Mouse (Mus musculus) forebrain, embryonic 11.5 days (tissue): ENCODE measurements at regions not wholly inside any gene's neighbourhood (a gene's known extent, or its start where the extent isn't known, plus 50 kb on each side); places are given as distances from the start of the nearest gene placed in this dataset.

Source experiments
- ATAC-seq: fragments of 200-750 bp; cut with Nextera tagmentation; replicated peaks from 2 replicates; pipeline ENCODE4 v1.8.0; 2017; ENCODE audit warnings: moderate TSS enrichment; ENCODE audit not compliant: low FRiP score
- DNase-seq: peaks from one replicate; pipeline ENCODE4 v3.0.0-alpha.2; 2017; ENCODE audit warnings: low spot score
- H3K27ac ChIP-seq: fragments of 300-500 bp; sonication (generic); 2 replicates; pipeline ENCODE4 v1.5.1; 2014; ENCODE audit warnings: low read depth, low read length
- H3K27me3 ChIP-seq: fragments of 300-500 bp; sonication (generic); 2 replicates; pipeline ENCODE4 v1.6.1; 2014; ENCODE audit warnings: mild to moderate bottlenecking, low read length, mixed read lengths; ENCODE audit not compliant: control insufficient read depth, insufficient read depth
- H3K36me3 ChIP-seq: fragments of 300-500 bp; sonication (generic); 2 replicates; pipeline ENCODE4 v1.6.1; 2014; ENCODE audit warnings: mild to moderate bottlenecking, low read length, moderate library complexity, mixed read lengths; ENCODE audit not compliant: control insufficient read depth, insufficient read depth
- H3K4me1 ChIP-seq: fragments of 300-500 bp; sonication (generic); replicated peaks from 2 replicates; pipeline ENCODE4 v1.6.1; 2014; ENCODE audit warnings: low read length, mixed read lengths; ENCODE audit not compliant: control insufficient read depth, insufficient read depth
- H3K4me2 ChIP-seq: fragments of 300-500 bp; sonication (generic); 2 replicates; pipeline ENCODE4 v1.6.1; 2014; ENCODE audit warnings: low read depth, mild to moderate bottlenecking, low read length, moderate library complexity, mixed read lengths; ENCODE audit not compliant: severe bottlenecking
- H3K4me3 ChIP-seq: fragments of 300-500 bp; sonication (generic); 2 replicates; pipeline ENCODE4 v1.5.1; 2014; ENCODE audit warnings: low read depth, low read length
- H3K9ac ChIP-seq: fragments of 300-500 bp; sonication (generic); 2 replicates; pipeline ENCODE4 v1.6.1; 2014; ENCODE audit warnings: low read length
- H3K9me3 ChIP-seq: fragments of 300-500 bp; sonication (generic); 2 replicates; pipeline ENCODE4 v1.6.1; 2016; ENCODE audit warnings: low read length, mixed read lengths; ENCODE audit not compliant: control insufficient read depth
- WGBS: fragments of 180-500 bp; shearing (Covaris S2); extraction: QIAGEN DNeasy Blood & Tissue Kit; methylation state at CpG from one replicate; pipeline ENCODE4 v1.1.7; 2014; 5-methylcytosine and 5-hydroxymethylcytosine counted together

DNA sequence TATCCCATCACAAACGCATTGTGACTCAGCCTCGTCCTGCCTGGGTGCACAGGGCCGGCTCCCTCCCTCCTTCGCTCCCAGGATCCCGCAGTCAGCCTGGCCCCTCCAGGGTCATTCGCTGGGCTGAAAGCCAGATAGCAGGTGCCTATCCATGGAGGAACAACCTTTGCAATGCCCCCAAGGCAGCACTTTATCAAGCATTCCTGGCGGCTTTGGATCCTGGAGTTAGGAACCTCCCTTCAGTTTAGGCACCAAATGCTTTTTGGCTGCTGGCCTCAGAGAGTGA is 143.9 kb upstream of the Gli2 start:
- no peak overlapping the region for H3K4me3 ChIP-seq
- 59% methylated on average over 7 of the region's 7 CpGs for WGBS
- no peaks in the 10 kb centered on the region for H3K9me3 ChIP-seq
- H3K36me3 ChIP-seq = no peaks in the 10 kb centered on the region
- no peaks in the 10 kb centered on the region for H3K27me3 ChIP-seq
- H3K4me2 ChIP-seq = no peak overlapping the region
- DNase-seq (no peak), ATAC-seq (no peak)
- H3K4me1 ChIP-seq = peaks cover 5% of the 10 kb centered on the region; the same call in 1 of the 2 replicates
- no peak overlapping the region for H3K27ac ChIP-seq
- H3K9ac ChIP-seq = no peak overlapping the region

DNA sequence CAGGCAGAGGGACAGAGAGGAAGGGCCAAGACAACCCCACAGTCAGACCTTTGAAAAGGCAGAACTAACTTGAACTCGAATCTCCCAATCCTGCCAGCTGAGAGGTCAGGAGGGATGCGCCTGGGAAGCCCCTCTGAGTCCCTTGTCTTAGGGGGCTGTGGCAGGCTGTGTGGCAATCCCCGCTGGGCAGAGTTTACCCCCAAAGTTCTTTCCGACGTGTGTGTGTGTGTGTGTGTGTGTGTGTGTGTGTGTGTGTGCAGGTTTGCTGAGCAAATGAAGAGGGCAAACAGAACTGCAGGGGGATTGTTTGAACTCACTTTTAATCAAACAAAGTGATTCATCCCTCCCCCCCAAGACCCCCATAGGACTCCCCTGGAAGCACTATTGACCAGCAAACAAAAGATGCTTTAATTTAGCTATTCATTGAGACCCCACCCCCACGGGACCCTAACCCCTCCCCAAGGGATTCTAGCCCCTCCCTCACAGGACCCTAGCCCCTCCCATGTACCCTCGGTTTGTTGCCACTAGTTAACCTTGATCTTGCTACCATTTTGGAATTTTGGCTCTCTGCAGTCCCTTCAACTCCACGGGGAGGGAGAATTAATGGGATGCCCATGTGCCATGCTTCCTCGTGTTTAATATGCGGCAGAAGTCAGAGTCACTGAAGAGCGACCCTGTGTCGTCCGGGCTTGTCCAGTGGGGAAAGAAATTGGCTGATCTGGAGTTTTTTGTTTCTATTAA is 143.4 kb upstream of the Gli2 start:
- 41% methylated on average over 13 of the region's 13 CpGs for WGBS
- ATAC-seq = no peak
- Histone ChIP-seq H3K27ac (no peak overlapping the region), H3K4me1 (peaks cover 5% of the 10 kb centered on the region; the same call in 1 of the 2 replicates), H3K27me3 (no peaks in the 10 kb centered on the region), H3K4me2 (no peak overlapping the region), H3K36me3 (no peaks in the 10 kb centered on the region), H3K4me3 (no peak overlapping the region), H3K9ac (no peak overlapping the region), H3K9me3 (no peaks in the 10 kb centered on the region)
- no peak for DNase-seq

DNA sequence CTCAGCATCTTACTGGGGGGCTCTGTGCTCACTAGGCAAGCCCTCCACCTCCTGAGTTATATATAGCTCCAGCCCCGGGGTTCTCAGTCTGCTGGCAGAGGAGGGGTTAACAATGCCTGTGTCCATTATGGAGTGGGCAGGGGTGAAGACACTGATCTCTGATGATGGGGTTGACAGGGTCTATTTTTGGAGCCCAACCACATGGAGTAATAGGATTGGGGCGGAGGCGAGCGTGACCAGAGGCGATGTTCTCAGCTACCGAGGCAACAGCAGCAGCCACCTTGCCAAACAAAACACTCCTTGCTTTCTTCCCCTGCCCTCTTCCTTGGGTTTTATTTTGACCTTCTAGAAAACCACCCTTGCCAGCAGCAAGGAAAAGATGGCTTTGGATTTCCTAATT is 141.1 kb upstream of the Gli2 start:
- no peak overlapping the region for H3K27ac ChIP-seq
- H3K27me3 ChIP-seq = 0 out of 2 replicates have a peak, but pooled peaks cover 2% of the 10 kb centered on the region
- H3K4me1 ChIP-seq = peaks cover 5% of the 10 kb centered on the region; the same call in 1 of the 2 replicates
- ATAC-seq (no peak), DNase-seq (no peak)
- no peaks in the 10 kb centered on the region for H3K9me3 ChIP-seq
- WGBS = 42% methylated on average over 6 of the region's 6 CpGs
- H3K9ac ChIP-seq = no peak overlapping the region
- no peak overlapping the region for H3K4me2 ChIP-seq
- H3K36me3 ChIP-seq = no peaks in the 10 kb centered on the region
- no peak overlapping the region for H3K4me3 ChIP-seq

DNA sequence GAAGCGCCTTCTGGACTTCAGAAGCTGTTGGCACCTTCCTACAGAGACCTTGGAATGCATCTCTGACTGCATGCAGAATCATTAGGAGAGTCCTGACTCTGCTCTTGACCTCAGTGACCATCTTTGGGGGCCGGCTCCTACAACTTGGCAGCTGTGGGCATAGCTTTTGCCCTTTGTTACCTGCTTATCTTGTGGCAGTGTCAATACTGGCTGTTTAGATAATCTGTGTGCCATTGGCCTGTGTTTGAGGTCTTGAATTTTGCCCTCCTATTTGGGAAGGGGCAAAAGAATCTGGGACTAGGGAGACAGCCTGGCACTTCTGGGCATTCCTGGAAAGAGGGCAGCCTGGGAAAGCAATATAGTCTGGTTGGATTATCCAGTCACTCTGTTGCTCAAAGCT is 137.8 kb upstream of the Gli2 start:
- 0 out of 2 replicates have a peak, but pooled peaks cover 2% of the 10 kb centered on the region for H3K27me3 ChIP-seq
- no peak overlapping the region for H3K4me3 ChIP-seq
- H3K9ac ChIP-seq = no peak overlapping the region
- H3K4me2 ChIP-seq = no peak overlapping the region
- no peak for DNase-seq
- WGBS = 75% methylated on average over 2 of the region's 2 CpGs
- H3K27ac ChIP-seq = no peak overlapping the region
- no peaks in the 10 kb centered on the region for H3K9me3 ChIP-seq
- H3K36me3 ChIP-seq = no peaks in the 10 kb centered on the region
- H3K4me1 ChIP-seq = no peaks in the 10 kb centered on the region
- no peak for ATAC-seq

DNA sequence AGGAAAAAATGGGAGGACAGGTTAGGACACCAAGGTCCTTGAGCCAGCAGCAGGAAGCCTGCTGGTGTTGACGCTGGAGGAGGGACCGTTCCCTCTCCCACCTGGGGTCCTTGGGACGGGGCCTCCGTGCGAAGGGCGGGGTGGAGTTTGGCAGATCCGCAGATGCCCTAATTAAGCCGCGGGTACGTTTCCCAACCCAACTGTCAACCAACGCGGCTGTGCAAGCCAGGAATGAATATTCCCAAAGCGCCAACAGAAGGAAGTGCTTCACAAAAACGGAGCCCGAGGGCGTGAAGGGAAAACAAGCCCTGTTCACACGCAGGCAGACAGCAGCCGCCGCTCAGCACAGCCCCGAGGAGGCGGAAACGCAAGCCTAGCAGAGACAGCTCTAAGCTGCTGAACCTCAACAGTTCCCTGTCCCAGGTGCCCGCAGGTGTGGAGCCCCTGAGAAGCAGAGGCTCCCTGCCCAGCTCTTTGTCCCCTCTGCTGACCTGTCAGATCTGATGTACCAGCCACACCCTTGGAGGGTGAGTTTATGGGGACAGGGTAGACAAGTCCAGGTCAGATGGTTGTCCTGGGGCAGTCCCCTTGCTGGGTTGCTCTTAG is 136.1 kb upstream of the Gli2 start:
- Histone ChIP-seq H3K36me3 (no peaks in the 10 kb centered on the region), H3K9me3 (no peaks in the 10 kb centered on the region), H3K4me2 (peak overlapping the region; percentile 29), H3K9ac (no peak overlapping the region), H3K4me3 (no peak overlapping the region), H3K27ac (no peak overlapping the region), H3K27me3 (0 out of 2 replicates have a peak, but pooled peaks cover 2% of the 10 kb centered on the region), H3K4me1 (no peaks in the 10 kb centered on the region)
- no peak for ATAC-seq
- WGBS = 1% methylated on average over 23 of the region's 23 CpGs
- DNase-seq = peak; percentile 58

DNA sequence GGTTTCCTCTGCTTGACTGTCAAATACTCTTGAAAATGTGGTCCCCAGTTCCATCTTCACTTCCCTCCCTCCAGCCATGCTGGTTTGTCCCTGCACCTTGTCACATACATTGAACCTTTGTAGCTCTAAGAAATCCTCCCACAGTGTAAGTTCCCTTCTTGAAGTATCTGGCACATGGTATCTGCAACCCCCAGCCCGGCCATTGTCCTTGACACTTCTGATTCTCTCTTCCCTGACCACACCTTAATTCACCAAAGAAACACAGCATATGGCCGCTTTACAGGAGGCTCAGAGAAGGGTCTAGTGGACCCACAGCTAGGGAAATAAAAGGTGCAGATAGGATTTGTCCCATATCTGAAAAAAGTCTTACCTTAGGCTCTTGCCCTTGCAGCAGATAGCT is 133.9 kb upstream of the Gli2 start:
- no peaks in the 10 kb centered on the region for H3K36me3 ChIP-seq
- no peak overlapping the region for H3K9ac ChIP-seq
- DNase-seq (no peak), ATAC-seq (no peak)
- no peaks in the 10 kb centered on the region for H3K9me3 ChIP-seq
- H3K27me3 ChIP-seq = 0 out of 2 replicates have a peak, but pooled peaks cover 2% of the 10 kb centered on the region
- H3K4me1 ChIP-seq = no peaks in the 10 kb centered on the region
- no peak overlapping the region for H3K27ac ChIP-seq
- no peak overlapping the region for H3K4me2 ChIP-seq
- no peak overlapping the region for H3K4me3 ChIP-seq
- WGBS = 77% methylated on average over 2 of the region's 2 CpGs

DNA sequence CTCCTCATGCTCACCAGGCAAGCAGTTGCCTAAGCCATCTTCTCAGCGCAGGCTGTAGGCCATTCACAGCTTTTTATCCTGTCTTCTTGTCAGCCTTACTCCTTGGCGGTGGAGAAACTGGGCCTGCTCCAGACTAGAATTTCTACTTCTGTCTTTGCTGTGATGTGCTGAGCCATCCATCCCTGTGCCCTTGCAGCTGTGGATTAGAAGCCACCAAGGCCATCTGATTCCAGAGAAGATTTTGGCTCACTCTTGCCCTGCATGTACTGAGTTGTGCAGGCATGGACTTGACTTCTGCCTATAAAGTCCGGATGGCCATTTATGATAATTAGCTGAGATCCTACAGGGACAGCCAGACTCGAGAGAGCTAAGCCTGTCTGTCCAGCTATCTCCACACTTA is 133.4 kb upstream of the Gli2 start:
- H3K9ac ChIP-seq = no peak overlapping the region
- no peak overlapping the region for H3K4me3 ChIP-seq
- no peaks in the 10 kb centered on the region for H3K9me3 ChIP-seq
- H3K4me1 ChIP-seq = no peaks in the 10 kb centered on the region
- no peak for DNase-seq
- 81% methylated on average over 4 of the region's 4 CpGs for WGBS
- no peak overlapping the region for H3K27ac ChIP-seq
- H3K36me3 ChIP-seq = no peaks in the 10 kb centered on the region
- H3K27me3 ChIP-seq = 0 out of 2 replicates have a peak, but pooled peaks cover 2% of the 10 kb centered on the region
- no peak for ATAC-seq
- no peak overlapping the region for H3K4me2 ChIP-seq

DNA sequence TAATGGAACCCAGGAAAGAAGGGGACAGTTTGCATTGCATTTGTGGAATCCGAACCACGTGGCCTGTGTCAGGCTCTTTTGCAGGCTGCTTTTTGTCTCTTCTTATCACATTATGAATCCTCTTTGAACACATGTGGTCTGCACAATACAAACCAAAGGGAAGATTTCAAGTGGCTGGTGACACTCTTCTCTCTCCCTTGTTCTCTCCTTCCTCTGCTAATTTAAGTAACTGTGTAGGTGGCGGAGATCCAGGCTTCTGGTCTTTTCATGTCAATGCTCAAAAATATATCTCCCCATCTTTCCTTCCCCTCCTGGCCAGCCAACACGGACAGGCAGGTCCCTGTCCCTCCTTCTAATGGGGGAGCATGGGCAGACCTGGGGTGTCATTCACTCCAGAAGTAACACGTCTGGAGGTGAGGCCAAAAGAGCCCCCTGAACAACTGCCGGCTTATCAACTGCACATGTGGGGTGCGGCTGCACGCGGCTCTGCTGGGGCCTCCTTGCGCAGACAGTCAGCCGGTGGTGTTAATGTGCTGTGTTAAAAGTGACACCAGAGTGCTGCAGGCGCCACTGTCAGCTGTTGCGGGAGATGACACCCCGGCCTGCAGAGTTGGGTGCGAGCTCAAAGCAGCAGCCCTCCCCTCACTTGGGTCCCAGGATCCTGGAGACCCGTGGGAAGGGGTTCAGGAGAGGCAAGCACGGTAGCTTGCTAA is 130.3 kb upstream of the Gli2 start:
- no peaks in the 10 kb centered on the region for H3K4me1 ChIP-seq
- H3K4me3 ChIP-seq = no peak overlapping the region
- 83% methylated on average over 17 of the region's 17 CpGs for WGBS
- H3K27me3 ChIP-seq = no peaks in the 10 kb centered on the region
- DNase-seq = no peak
- no peak overlapping the region for H3K9ac ChIP-seq
- H3K9me3 ChIP-seq = no peaks in the 10 kb centered on the region
- no peak overlapping the region for H3K4me2 ChIP-seq
- no peak overlapping the region for H3K27ac ChIP-seq
- no peaks in the 10 kb centered on the region for H3K36me3 ChIP-seq
- no peak for ATAC-seq
